Mouse (Mus musculus) ES-E14 (cell line): Measurements from ENCODE around the gene Nupr1.

Source experiments
- CHD2 ChIP-seq: IDR thresholded peaks from 2 replicates; pipeline ENCODE4 v1.6.1; 2014; ENCODE audit warnings: mild to moderate bottlenecking, low read depth, low read length, inconsistent platforms
- MAFK ChIP-seq: IDR thresholded peaks from 2 replicates; pipeline ENCODE4 v1.6.1; 2014; ENCODE audit warnings: mild to moderate bottlenecking, low read depth, low read length, inconsistent platforms; ENCODE audit not compliant: insufficient read depth

DNA sequence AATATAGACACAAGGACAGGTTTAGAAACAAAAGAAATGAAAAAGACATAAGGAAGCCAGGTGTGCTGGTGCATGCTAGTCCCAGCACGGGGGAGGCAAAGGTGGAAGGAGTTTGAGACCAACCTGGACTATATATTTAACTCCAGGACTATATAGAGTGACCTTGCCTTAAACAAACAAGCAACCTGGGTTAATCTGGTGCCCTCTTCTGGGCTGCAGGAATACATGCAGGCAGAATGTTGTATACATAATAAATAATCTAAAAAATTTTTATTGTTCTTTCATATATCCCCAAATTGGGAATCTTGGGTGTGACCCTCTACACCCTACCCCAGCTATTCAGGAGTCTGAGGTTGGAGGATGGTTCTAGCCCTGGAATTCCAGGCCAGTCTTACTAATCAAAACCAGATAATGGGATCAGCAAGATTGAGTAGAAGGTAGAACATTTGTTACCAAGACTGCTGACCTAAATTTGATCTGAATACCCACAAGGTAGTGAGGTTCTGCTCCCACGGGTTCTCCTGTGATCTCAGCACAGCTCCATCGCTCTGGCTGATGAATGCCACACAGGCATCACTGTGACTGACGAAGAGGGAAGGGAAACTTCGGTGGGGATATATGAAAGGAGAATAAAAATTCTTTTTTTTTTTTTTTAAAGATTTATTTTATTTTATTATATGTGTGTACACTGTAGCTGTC is 12.0 kb upstream of the Nupr1 start:
- TF ChIP-seq CHD2 (no peak), MAFK (no peak)
